Mouse (Mus musculus) CH12.LX (cell line): ENCODE measurements around the gene Prkci. TPM values are rescaled to one million over a fixed set of nuclear protein-coding genes. Genes with fewer than 3 reads are reported as not detected.

Source experiments
- DNase-seq: peaks from one replicate; pipeline ENCODE4 v3.0.0-alpha.2; 2013; ENCODE audit errors: extremely low read depth
- H3K27ac ChIP-seq: 2 replicates; pipeline ENCODE4 v1.5.1; 2012; ENCODE audit warnings: low read depth, mild to moderate bottlenecking, control low read depth, moderate library complexity; ENCODE audit not compliant: insufficient read depth
- H3K27me3 ChIP-seq: replicated peaks from 2 replicates; pipeline ENCODE3; 2012; ENCODE audit warnings: inconsistent platforms
- H3K36me3 ChIP-seq, 2 experiments: replicated peaks in 1 of 2; 2 replicates each; pipeline versions ENCODE3 to v1.6.1; 2012; ENCODE audit warnings: inconsistent platforms in 1 of 2, low read length in 1 of 2, mild to moderate bottlenecking in 1 of 2, mixed read lengths in 1 of 2, moderate library complexity in 1 of 2; ENCODE audit not compliant: control insufficient read depth in 1 of 2, insufficient read depth in 1 of 2
- H3K4me1 ChIP-seq, 2 experiments: 2 replicates each; pipeline ENCODE4 v1.6.1; 2012; ENCODE audit warnings: inconsistent platforms in 1 of 2, moderate library complexity in 1 of 2; ENCODE audit not compliant: insufficient read depth in 2 of 2, control insufficient read depth in 1 of 2
- H3K4me2 ChIP-seq: 2 replicates; pipeline ENCODE4 v1.6.1; 2012; ENCODE audit warnings: low read depth, mild to moderate bottlenecking, control low read depth; ENCODE audit not compliant: poor library complexity, insufficient read depth, severe bottlenecking
- H3K4me3 ChIP-seq, 3 experiments: fragments of 150-350 bp in 1 of 3; sonication (generic) in 1 of 3; replicated peaks in 1 of 3; 2 replicates each; pipeline versions ENCODE3 to v1.5.1; 2011 to 2012; ENCODE audit warnings: low read depth in 2 of 3, low read length in 2 of 3, mild to moderate bottlenecking in 2 of 3, moderate library complexity in 2 of 3, control low read depth in 1 of 3, improper control_type of control experiment in 1 of 3, inconsistent platforms in 1 of 3, mixed read lengths in 1 of 3; ENCODE audit not compliant: poor library complexity in 1 of 3
- H3K79me2 ChIP-seq: replicated peaks from 2 replicates; pipeline ENCODE4 v1.6.1; 2012; ENCODE audit warnings: mild to moderate bottlenecking, moderate library complexity; ENCODE audit not compliant: control insufficient read depth, poor library complexity, insufficient read depth, severe bottlenecking; ENCODE audit errors: extremely low read depth
- H3K9ac ChIP-seq: 2 replicates; pipeline ENCODE4 v1.6.1; 2012; ENCODE audit warnings: low read depth, mild to moderate bottlenecking, control low read depth, moderate library complexity; ENCODE audit not compliant: insufficient read depth
- H3K9me3 ChIP-seq: replicated peaks from 2 replicates; pipeline ENCODE3; 2012; ENCODE audit warnings: low read length, inconsistent platforms, mixed read lengths
- BHLHE40 ChIP-seq: IDR thresholded peaks from 2 replicates; pipeline ENCODE4 v1.6.1; 2011; ENCODE audit warnings: mild to moderate bottlenecking, low read depth, low read length, improper control_type of control experiment
- CHD2 ChIP-seq: IDR thresholded peaks from 2 replicates; pipeline ENCODE4 v1.6.1; 2011; ENCODE audit warnings: low read length, improper control_type of control experiment
- E2F4 ChIP-seq: IDR thresholded peaks from 2 replicates; pipeline ENCODE4 v1.6.1; 2011; ENCODE audit warnings: low read depth, low read length, improper control_type of control experiment; ENCODE audit not compliant: insufficient replicate concordance
- ETS1 ChIP-seq: conservative IDR thresholded peaks from 2 replicates; pipeline ENCODE4 v1.6.1; 2012; ENCODE audit warnings: low read depth, mild to moderate bottlenecking, inconsistent platforms, low read length, improper control_type of control experiment, moderate library complexity
- HCFC1 ChIP-seq: IDR thresholded peaks from 2 replicates; pipeline ENCODE4 v1.6.1; 2012; ENCODE audit warnings: low read depth, mild to moderate bottlenecking, inconsistent platforms, low read length, improper control_type of control experiment
- IRF4 ChIP-seq: IDR thresholded peaks from 2 replicates; pipeline ENCODE4 v1.6.1; 2014; ENCODE audit warnings: low read depth, mild to moderate bottlenecking, inconsistent platforms, low read length, improper control_type of control experiment
- KAT2A ChIP-seq: IDR thresholded peaks from 2 replicates; pipeline ENCODE4 v1.6.1; 2012; ENCODE audit warnings: low read length, improper control_type of control experiment, inconsistent platforms; ENCODE audit not compliant: insufficient replicate concordance
- MAX ChIP-seq: IDR thresholded peaks from 2 replicates; pipeline ENCODE4 v1.6.1; 2011; ENCODE audit warnings: low read length, improper control_type of control experiment
- MAZ ChIP-seq: IDR thresholded peaks from 2 replicates; pipeline ENCODE4 v1.6.1; 2012; ENCODE audit warnings: low read depth, mild to moderate bottlenecking, inconsistent platforms, low read length, improper control_type of control experiment, moderate library complexity
- MXI1 ChIP-seq: IDR thresholded peaks from 2 replicates; pipeline ENCODE4 v1.6.1; 2011; ENCODE audit warnings: mild to moderate bottlenecking, low read depth, low read length, improper control_type of control experiment
- MYC ChIP-seq: IDR thresholded peaks from 2 replicates; pipeline ENCODE4 v1.6.1; 2011; ENCODE audit warnings: low read depth, mild to moderate bottlenecking, improper control_type of control experiment, low read length
- NELFE ChIP-seq: IDR thresholded peaks from 2 replicates; pipeline ENCODE4 v1.6.1; 2011; ENCODE audit warnings: low read depth, low read length, improper control_type of control experiment
- NRF1 ChIP-seq: IDR thresholded peaks from 2 replicates; pipeline ENCODE4 v1.6.1; 2014; ENCODE audit warnings: low read depth, mild to moderate bottlenecking, inconsistent platforms, low read length, improper control_type of control experiment, moderate library complexity
- PAX5 ChIP-seq: IDR thresholded peaks from 2 replicates; pipeline ENCODE4 v1.6.1; 2012; ENCODE audit warnings: low read length, inconsistent platforms, mixed read lengths
- RAD21 ChIP-seq: IDR thresholded peaks from 2 replicates; pipeline ENCODE4 v1.6.1; 2011; ENCODE audit warnings: low read depth, mild to moderate bottlenecking, low read length, improper control_type of control experiment, moderate library complexity
- TBP ChIP-seq: conservative IDR thresholded peaks from 2 replicates; pipeline ENCODE4 v1.6.1; 2011; ENCODE audit warnings: low read depth, low read length, improper control_type of control experiment
- TCF12 ChIP-seq: IDR thresholded peaks from 2 replicates; pipeline ENCODE4 v1.6.1; 2014; ENCODE audit warnings: low read depth, mild to moderate bottlenecking, inconsistent platforms, low read length, improper control_type of control experiment
- UBTF ChIP-seq: IDR thresholded peaks from 2 replicates; pipeline ENCODE4 v1.6.1; 2012; ENCODE audit warnings: low read depth, mild to moderate bottlenecking, inconsistent platforms, low read length, improper control_type of control experiment, moderate library complexity
- USF1 ChIP-seq: IDR thresholded peaks from 2 replicates; pipeline ENCODE4 v1.6.1; 2014; ENCODE audit warnings: low read depth, mild to moderate bottlenecking, inconsistent platforms, low read length, improper control_type of control experiment
- USF2 ChIP-seq: conservative IDR thresholded peaks from 2 replicates; pipeline ENCODE4 v1.6.1; 2011; ENCODE audit warnings: low read depth, low read length, improper control_type of control experiment
- ZC3H11A ChIP-seq: IDR thresholded peaks from 2 replicates; pipeline ENCODE4 v1.6.1; 2012; ENCODE audit warnings: low read depth, mild to moderate bottlenecking, inconsistent platforms, low read length, improper control_type of control experiment
- ZMIZ1 ChIP-seq: IDR thresholded peaks from 2 replicates; pipeline ENCODE4 v1.6.1; 2012; ENCODE audit warnings: low read depth, mild to moderate bottlenecking, inconsistent platforms, low read length, improper control_type of control experiment
- dilution Hi-C: fragments of 300-500 bp; cut with MboI; formaldehyde crosslinking; loops from 2 replicates; pipeline ENCODE4 v1.14.3; 2020; ENCODE audit warnings: low sequenced_read_pairs; ENCODE audit not compliant: extremely low pct_unique_long_range_greater_than_20kb, extremely low pct_ligation_motif_present
- in situ Hi-C: fragments of 300-500 bp; cut with MboI; formaldehyde crosslinking; loops from 3 replicates; pipeline ENCODE4 v1.14.3; 2019; ENCODE audit warnings: low sequenced_read_pairs, low pct_ligation_motif_present, low pct_unique_long_range_greater_than_20kb, mixed read lengths
- polyA plus RNA-seq: library from polyadenylated mRNA; unstranded; fragments of >175 nt; gene quantifications from 2 replicates; pipeline ENCODE4 v1.2.1, GENCODE M21; 2012; ENCODE audit warnings: low read depth; ENCODE audit not compliant: insufficient read length
- total RNA-seq, 2 experiments: library from RNA; depleted of rRNA; stranded (reverse); fragments of 300-350 nt in 1 of 2; fragments of >200 nt in 1 of 2; gene quantifications; 2 replicates each; pipeline ENCODE4 v1.2.3; 2012 to 2014

Gene Prkci
- total and polyA plus RNA-seq, 3 experiments = 14.8 to 17.1 (median 16.7) TPM

- no peak for DNase-seq
- TF ChIP-seq ZC3H11A = no peak
- TF ChIP-seq TCF12 = no peak
- no peak for TF ChIP-seq MAX
- TF ChIP-seq ZMIZ1 = no peak
- no peak for TF ChIP-seq UBTF
- TF ChIP-seq BHLHE40 = no peak
- no peak for TF ChIP-seq CHD2
- TF ChIP-seq USF1 = no peak
- no peak for TF ChIP-seq IRF4
- no peak for TF ChIP-seq MAZ
- no peak for TF ChIP-seq E2F4
- TF ChIP-seq USF2 = no peak
- no peak for TF ChIP-seq RAD21
- TF ChIP-seq NRF1 = no peak
- no peak for TF ChIP-seq MYC
- no peak for TF ChIP-seq MXI1
- TF ChIP-seq ETS1 = no peak
- no peak for TF ChIP-seq NELFE
- no peak for TF ChIP-seq KAT2A
- in situ Hi-C loops (no loop called here), dilution Hi-C loops (no loop called here)
- Histone ChIP-seq H3K4me1 (peaks cover 4 to 54% of the 10 kb centered on the region in 2 experiments), H3K36me3 (peaks cover 0 to 7% of the 10 kb centered on the region in 2 experiments), H3K79me2 (peaks cover 41% of the 10 kb centered on the region), H3K9ac (peak overlapping the region; percentile 40; the same call in 1 of the 2 replicates), H3K27ac (no peak overlapping the region), H3K4me3 (peak overlapping the region in 1 of 3 experiments; percentile 4), H3K9me3 (no peaks in the 10 kb centered on the region), H3K4me2 (peak overlapping the region; percentile 98; the same call in 1 of the 2 replicates), H3K27me3 (no peaks in the 10 kb centered on the region)
Measured at GRCm38 (mm10) chr3:31098556-31098955, 103.0 kb downstream of the Prkci start.

GRCm38 (mm10) chr3:31100026-31100425 is 104.5 kb downstream of the Prkci start:
- Histone ChIP-seq H3K9ac (peak overlapping the region; percentile 64), H3K4me2 (peak overlapping the region; percentile 97), H3K4me3 (peak overlapping the region in 1 of 3 experiments; percentile 4), H3K36me3 (peaks cover 0 to 10% of the 10 kb centered on the region in 2 experiments), H3K27me3 (no peaks in the 10 kb centered on the region), H3K27ac (no peak overlapping the region), H3K4me1 (peaks cover 9 to 65% of the 10 kb centered on the region in 2 experiments), H3K79me2 (peaks cover 53% of the 10 kb centered on the region), H3K9me3 (no peaks in the 10 kb centered on the region)
- in situ Hi-C loops (loop anchor here (5.0 kb wide), 2 partner anchors 33 to 37 kb away; no protein-coding TSS in a partner anchor), dilution Hi-C loops (no loop called here)
- TF ChIP-seq TBP (no peak), MAX (no peak), HCFC1 (no peak), PAX5 (no peak), MYC (no peak), IRF4 (0 out of 2 replicates have a peak, but pooled peaks have one; percentile 2)
- no peak for DNase-seq
